Mouse (Mus musculus) thymus, adult 18-20 months (tissue): ENCODE results near the gene Irak2.
"Not testable (repeated sequence)": the region's sequence is repeated elsewhere in the genome, so short reads cannot be mapped to it uniquely, and the experiment has no call there.

Source experiments
- DNase-seq, 2 experiments: peaks; one replicate each; pipeline ENCODE4 v3.0.0; 2022; ENCODE audit warnings: mixed read lengths in 2 of 2

Gene Irak2

DNA sequence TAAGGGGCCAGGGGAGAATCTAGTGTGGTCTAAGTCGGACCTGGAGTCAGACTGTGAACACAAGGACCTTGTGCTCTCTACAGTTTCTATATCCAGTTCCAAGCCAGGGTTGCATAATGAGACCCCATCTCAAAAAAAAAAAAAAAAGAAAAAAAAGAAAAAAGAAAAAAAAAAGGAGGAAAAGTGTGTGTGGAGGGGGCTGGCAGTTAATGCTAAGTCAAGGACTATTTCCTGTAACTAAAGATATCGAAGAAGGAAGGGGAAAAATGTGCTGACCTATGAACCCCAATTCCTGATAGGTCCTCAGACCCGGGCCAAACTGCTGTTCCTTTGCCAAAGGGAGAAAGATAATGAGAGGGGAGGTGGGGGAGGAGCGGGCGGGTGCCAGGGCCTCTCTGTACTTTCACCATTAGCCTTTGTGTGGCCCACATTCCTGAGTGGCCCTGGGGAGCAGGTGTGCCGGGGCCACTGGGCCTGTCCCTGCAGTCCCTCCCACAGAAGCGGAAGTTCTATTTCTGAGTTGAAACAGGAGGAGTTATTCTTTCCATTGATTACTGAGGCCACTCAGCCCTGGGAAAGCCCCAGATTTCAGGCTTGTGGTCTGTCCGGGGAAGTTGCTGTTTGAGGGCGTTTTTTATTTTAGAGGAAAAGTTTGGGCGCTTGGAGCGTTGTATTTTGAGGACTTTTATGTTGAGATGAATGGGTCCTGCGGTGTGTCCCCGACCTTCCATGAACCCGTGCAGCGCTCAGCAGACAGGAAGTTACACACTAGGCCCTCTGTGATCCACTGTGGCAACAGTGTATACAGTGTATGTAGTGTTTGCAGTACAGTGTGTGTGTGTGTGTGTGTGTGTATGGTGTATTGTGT lies 30.3 kb downstream of the Irak2 start:
- DNase-seq, result peak; percentile 25 to 52

DNA sequence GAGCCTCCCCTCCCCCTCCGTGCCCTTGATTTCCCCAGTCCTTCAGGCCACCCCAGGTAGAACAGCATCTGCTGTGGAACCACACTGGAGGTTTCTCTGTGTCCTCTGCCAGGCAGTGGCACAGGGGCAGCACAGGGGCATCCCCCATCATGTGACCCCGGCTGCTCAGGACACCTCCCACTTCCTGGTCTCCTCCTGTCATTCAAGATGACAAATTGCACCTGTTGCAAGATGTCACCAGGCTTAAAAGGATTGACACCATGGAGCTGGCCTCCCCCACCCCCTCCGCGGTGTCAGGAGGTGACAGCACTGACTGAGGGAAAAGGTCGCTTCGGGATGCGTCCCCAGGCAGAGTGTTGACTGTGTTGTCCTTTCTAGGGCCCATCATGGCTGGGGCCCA lies 31.6 kb downstream of the Irak2 start:
- peak; percentile 35 to 58 for DNase-seq

DNA sequence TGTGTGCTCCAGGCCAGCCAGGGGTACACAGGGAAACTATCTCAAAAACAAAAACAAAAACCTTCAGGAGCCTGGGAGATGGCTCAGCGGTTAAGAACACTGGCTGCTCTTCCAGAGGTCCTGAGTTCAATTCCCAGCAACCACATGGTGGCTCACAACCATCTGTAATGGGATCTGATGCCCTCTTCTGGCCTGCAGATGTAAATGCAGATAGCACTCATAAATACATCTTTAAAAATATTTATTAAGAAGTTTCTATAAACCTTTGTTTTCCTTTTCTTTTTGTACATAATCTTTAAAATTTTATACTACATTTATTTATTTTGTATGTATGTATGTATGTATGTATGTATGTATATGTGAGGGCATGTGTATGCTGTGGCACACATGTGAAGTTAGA lies 33.8 kb downstream of the Irak2 start:
- not testable (repeated sequence) for DNase-seq

DNA sequence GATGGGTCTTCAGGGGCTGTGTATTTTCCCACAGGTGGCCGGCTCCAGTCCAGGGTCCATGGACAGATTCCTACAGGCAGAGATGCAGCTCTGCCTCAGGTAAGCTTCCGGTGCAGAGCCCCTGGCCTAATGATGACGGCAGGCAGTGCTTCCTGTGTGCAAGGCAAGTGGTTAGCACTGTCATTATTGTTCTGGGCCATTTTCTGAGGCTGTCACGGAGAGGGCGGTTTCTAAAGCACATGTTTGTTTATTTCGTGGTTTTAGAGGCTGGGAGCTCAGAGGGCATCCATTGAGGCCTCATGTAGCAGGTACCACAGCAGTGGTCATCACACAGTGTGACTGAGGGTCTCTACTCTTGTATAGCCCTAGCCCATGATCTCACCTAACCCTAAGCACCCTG lies 34.7 kb downstream of the Irak2 start:
- no peak for DNase-seq

DNA sequence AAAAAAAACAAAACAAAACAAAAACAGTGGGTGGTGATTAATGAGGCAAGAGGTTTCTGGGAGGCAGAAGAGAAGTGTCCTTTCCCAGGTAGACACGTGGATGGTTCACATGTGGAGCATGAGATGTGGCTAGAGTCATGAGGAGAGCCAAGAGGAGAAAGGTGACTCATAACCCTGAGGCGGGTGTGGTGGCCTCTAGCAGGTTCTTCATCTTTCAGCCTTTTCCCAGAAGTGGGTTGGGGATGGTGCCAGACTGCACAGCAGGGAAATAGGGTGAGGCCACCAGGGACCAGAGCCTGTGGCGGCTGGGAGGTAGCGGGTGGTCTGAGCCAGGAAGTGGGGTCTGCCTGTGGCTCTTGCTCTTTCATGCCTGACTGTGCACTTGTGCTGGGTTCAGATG lies 37.0 kb downstream of the Irak2 start:
- DNase-seq, result no peak

DNA sequence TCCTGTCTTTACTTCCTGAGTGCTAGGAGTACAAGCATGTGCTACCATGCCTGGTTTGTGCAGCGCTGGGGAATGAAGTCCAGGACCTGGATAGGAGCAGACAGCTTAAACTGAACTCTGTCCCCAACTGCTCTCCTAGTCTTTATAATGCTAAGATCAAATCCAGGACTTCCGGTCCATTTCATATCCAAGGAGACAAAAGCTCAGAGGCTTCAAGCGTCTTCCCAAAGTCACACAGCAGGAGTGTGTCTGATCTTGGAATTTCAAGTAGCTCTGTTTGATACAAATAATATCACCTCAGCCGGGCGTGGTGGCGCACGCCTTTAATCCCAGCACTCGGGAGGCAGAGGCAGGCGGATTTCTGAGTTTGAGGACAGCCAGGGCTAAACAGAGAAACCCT lies 37.7 kb downstream of the Irak2 start:
- no peak for DNase-seq

DNA sequence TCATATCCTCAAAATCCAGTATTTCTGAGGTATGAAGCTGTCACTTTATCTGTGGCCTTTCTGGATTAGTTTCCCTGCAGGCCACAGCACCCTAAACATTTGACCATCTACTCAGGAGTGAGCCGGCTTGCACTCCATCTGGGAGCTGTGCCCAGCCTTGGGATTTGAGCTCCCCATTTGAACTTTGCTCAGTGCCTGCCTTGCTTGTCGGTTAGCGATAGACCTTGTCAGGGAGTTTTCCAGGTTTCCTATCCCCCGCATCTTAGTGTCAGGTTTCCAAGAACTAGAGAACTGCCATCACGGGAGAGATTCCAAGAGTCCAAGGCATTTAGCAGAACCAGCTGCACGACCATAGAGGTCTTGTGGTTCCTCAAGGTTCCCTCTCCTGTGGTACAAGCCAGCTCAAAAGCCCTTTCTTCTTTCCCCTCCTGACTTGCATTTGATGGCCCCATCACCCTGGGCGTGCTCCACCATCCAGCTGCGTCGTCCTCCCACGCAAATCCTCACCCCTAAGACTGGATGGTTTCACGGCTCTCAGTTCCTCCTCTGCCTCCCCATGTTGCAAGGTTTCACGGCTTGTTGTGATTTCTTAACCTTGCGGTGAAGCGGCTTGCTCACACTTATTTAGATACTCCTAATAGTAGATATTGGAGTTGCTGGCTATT lies 38.9 kb downstream of the Irak2 start:
- DNase-seq, result no peak

DNA sequence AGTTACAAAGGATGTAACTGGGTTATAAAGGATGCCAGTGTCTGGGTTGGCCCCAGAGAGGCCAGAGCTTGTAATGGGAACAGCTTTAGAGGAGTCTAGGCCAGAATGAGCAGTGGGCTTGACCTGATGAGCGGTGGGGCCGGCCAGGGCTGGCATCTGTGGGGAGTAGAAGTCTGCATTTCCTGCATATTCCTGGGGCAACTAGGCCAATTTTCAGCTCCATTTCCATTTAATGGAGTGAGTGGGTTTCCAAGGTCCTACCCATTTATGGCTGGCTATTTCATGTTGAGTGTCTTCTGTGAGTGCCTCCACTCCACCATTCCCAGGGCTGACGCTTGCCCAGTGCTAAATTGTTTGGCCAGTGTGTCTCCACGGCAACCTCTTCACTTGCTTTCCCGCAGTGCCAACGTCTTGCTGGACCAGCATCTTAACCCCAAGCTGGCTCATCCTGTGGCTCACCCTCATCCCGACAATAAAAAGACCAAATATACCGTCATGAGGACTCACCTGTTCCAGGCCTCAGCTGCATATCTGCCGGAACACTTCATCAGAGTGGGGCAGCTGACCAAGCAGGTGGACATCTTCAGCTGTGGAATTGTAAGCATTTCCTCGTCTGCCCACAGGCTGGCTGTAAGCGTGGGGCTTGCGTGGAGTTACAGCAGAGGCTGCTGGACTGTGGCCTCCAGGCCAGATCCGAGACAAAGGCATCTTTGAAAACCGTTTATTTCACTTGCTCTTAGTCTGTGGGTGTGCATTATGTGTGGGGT lies 40.2 kb downstream of the Irak2 start:
- DNase-seq, result no peak

DNA sequence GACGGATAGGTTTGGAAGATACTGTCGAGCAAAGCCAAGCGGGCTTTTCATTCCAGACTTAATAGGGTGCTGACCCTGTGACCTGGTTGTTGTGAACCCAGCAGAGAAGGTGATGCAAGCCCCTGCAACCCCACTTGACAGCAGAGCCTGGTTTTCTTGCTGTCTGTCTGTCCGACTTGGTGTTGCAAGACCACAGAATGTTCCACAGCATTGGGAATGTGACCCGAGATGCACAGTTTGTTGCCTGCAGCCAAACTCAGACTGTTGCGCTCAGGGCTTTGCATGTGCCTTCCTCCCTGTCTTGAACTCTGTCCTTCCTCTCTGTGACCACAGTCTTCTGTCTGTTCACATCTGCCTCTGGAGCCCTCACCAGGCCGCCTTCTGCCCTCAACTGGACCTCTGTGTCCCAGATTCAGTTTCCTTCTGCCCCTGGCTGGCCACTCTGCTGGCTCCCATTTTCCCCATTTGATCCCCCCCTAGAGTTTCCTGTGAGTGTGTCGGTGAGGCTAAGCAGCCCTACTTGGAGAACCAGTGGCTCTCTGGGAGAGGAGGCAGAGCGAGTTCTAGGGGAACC lies 41.8 kb downstream of the Irak2 start:
- DNase-seq, result no peak

DNA sequence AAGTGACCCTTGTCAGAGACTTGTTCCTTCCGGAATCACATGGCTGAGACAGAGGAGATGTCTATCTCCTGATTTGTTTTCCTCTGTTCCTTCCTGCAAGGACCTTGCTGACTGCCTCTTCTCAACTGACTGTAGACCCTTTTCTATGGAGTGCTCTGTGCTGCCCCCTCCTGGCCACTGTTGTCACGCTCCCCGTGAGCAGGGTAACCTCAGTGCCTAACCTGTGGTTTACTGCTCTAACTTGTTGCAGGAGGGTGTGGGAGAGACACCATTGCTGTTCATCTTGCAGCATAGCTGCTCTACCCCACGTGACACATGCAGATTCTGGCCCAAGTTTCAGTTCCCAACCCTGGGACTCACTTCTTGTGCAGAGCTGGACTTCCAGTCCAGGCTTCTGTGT lies 43.0 kb downstream of the Irak2 start:
- DNase-seq, result peak; percentile 75 to 79

DNA sequence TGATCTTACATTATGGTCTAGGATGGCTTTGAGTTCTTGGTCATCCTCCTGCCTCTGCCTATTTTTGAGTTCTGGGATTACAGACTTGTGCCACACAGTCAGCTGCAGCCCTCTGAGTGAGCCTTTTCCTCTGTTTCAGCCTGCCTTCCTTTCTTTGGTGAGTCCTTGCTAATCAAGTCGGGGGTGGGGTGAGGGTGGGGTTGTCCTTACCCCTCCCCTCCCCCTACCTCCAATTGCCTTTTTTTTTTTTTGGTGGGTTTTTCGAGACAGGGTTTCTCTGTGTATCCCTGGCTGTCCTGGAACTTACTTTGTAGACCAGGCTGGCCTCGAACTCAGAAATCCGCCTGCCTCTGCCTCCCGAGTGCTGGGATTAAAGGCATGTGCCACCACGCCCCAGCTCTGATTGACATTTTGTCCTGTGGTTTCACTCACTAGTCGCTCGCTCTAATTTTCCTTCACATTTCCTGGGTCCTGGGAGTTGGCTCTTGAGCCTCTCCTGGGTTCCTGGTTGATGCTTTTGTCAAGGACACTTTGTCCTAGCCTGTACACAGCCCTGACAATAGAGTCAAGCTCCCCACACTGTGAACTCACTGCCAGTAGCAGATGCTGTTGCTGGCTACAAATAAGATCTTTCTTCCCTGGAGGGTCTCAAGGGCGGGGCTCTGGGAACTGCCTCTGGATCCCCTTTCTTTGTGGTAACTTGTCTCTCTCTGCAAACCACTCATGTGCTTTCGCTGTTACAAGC lies 45.0 kb downstream of the Irak2 start:
- DNase-seq, result no peak

DNA sequence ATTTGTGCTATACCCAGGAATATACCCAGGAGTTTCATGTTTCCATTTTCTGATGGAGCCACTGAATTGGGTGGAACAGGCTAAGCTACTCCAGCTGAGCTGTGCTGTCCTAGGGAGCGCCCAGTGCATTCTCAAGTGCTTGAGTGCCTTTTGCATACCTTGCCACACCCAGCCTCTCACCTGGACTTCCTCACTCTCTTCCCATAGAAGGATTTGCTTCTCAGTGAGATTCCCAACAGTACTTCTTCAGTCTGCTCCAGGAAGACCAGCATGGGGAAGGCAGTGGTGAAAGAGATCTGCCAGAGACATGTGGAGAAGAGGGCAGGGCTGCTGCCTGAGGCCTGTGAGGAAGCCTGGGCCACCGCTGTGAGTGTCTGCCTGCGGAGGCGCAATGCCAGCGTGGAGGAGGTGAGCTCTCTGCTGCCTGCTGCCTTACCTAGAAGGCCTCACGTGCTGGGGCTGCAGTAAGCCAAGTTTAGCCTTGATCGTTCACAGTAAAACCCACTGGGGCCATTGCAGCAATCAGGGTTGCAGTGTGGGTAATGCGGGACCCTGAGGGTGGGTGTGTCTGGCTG lies 48.4 kb downstream of the Irak2 start:
- no peak for DNase-seq

DNA sequence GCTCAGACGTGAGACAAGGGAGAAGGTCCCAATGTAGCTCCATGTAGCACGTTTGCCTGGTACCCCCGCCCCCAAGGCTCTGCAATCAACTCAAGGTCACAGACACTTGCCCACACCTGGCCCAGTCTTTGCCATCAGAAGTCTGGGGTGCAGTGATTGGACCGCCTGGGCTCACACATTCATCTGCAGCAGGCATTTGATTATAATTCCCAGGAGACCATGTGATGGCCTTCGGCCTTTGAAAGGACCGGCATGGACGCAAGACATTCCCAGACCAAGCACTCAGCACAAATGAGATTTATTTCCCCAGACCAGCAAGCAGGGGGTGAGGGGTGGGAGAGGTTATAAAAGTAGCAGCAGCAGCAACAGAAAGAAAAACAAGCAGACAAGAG lies 51.7 kb downstream of the Irak2 start:
- no peak for DNase-seq

DNA sequence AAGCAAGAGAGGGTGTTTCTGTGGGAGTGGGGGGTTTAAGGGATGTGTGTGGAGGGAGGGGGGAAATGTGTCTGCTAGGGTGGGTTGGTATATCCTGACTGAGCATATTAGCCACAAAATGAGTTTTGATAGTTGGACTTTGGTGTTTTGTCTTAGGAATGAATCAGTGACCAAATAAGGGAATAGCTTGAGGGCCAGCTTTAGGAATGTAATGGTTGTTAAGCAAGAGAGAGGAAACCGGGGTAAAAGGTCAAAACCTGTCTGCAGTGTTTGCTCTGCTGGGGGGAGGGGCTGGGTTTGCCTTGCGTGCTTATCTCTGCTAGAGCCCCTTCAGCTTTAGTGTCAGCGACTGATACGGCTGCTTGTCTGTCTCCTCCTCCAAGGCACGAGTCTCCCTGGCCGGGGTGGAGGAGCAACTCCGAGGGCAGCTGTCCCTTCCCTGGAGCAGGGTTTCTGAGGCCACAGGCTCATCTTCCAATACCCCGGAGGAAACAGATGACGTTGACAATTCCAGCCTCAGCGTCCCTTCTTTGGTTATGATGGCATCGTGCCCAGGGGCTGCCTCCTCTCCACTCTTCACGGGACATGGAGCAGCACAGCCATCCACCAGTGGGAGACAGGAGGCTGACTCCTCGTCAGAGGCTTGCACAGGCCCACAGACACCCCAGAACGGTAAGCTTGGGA lies 52.3 kb downstream of the Irak2 start:
- no peak for DNase-seq

DNA sequence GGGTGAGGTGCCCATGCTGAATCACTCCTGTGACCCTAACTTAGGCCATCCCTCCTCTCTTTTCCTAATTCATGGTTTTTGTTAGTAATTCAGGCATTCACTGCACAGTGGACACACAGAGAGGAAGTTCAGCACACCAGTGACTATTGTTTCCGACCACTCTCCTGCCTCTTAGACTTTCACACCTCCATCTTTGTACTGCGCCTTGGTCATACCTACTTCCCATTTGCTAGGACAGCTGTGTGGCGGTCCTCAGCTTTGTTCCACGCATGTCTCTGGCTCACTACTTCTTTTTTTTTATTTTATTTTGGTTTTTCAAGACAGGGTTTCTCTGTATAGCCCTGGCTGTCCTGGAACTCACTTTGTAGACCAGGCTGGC lies 52.8 kb downstream of the Irak2 start:
- no peak for DNase-seq

DNA sequence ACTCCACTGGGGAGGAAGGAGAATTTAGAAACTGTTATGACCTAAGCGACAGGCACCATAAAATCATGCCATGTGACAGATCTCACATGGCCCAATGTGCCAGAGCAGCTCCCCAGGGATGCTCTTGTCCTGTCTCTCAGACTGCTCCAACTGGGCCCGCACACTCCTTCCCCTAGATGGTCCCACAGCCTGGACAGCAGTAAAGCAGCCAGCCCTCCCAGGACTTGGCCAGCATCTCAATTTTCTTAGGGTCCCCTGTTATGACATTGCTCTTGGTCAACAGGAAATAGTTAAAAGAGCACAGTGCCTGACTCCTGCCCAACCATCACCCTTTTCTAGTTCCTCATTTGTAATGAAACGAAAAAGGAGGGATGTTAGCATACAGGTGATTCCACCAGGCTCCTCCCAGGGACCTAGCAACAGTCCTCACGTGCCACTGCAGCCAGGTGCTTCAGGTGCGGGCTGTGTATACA lies 54.4 kb downstream of the Irak2 start:
- no peak for DNase-seq

DNA sequence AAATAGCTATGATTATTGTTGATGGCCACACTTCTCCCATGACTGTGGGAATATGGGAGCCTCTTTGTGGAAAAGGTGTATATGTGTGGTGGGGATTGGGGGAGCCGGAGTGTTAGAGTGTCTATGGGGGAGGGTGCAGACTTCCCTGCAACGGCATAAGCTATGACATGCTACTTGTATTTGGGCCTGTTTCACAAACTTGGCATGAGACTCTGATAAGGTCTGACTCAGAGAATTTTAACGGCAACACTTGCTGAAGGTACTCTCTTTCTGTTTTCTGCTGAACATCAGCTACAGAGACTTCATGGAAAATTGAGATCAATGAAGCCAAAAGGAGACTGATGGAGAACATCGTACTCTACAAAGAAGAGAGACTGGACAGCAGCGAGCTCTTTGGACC lies 55.1 kb downstream of the Irak2 start:
- no peak for DNase-seq

DNA sequence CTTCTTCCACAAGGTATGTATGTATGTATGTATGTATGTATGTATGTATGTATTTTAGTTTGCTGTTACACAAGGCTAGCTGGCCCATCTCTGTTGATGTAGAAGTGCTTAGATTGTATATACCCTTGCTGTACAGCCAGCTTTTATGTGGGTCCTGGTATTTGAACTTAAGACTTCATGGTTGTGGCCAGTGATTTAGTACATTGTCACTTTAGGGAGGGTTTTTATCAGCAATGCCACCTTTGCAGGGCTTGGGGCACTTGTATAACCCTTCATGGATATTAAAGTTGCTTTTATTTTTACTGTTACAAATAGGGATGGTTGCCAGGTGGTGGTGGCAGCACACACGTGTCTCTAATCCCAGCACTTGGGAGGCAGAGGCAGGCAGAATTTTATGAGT lies 56.9 kb downstream of the Irak2 start:
- DNase-seq, result no peak

DNA sequence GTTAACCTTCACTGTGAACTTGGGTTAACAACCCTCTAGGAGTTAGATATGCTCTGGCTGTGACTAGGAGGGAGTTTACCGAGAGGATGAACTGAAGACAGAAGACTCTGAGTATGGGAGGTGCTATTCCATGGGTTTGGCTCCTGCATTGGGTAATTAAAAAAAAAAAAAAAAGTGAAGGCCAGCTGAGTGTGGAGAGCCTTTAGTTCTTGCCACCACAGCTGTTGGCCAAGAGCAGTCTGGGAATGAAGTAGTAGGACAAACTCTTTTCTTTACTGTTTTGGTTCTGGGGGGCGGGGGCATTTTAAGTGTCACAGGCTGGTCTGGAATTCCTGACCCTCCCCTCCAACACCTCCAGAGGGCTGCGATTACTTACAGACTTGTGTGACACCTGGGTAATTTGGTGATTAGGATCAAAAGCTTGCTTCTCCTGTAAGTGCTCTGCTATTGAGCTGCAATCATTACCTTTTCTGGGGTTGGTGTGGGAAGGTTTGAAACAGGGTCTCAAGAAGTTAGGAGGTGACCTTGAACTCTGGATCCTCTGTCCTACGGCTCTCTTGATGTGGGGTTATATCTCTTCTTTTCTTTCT lies 57.6 kb downstream of the Irak2 start:
- peak in 1 of 2 experiments; percentile 17 for DNase-seq

DNA sequence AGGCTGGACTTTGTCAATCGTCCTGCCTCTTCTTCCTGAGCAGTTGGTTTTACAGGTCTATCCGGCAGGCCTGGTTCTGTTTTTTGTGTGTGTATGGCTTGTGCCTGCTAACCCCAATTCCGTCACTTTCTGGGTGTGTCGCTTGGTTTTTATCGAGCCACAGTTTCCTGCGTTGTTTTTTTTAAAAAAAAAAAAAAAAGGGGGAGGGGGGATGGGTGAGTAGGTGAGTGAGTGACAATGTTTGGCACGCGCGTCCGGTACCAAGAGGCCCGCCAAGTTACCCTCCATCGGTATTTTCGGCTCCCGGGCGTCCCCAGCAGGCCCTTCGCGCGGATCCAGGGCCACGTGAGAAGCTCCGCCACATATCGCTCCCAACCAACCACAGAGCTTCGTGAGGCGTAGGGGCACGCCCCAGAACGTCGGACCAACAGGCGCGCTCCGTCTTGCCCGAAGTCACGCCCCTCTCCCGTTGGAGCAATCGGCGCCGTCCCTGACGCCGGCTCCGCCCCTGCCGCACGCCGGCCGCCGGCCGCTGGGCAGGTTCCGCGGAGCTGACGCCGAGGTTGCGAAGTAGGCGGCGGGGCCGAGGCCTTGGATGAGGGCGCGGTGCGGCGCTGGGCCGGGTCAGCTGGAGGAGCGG lies 58.4 kb downstream of the Irak2 start, which contains the start of gene Tatdn2:
Gene Tatdn2 (plus strand): TSS at position 469 of the 640 bp plus-strand sequence.
- DNase-seq, result peak; percentile 96 to 98
